ENCODE assay signal across 8 mouse cellular contexts in the genomic region with DNA sequence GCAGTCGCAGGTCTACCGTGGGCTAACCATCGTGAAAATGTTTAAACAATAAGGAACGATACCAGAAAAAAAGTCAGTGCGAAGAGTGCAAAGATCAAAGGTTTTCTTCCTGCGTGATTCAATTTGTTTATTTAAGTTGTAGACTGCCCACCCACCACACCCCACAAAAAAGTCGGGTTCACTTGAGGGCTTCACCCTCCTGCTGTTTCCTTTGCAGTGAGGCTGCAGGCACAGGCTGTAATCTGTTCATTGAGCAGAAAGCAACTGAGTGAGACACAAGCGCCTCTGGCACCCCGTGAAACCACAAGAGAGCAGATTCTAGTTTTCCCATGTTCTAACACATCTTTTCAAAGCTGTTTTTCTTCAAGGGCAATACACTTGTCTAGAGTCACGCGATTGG. TPM values are rescaled to one million over a fixed set of nuclear protein-coding genes. Genes with fewer than 3 reads are reported as not detected.
A peak's percentile ranks its signal among the peaks of the same experiment; 100 is the strongest.
DNase-seq lines count a peak whose midpoint lies in the region; ATAC-seq and TF ChIP-seq lines count a peak whose summit lies in the region.

No protein-coding gene starts in this region.

- no peaks in the 10 kb centered on the region for H3K9me3 ChIP-seq in heart, embryonic 12.5 days (replicated peaks)

- no peak for ATAC-seq in heart, embryonic 12.5 days (ENCODE audit: insufficient number of reproducible peaks, low FRiP score)
- no peak for ATAC-seq in granulocyte monocyte progenitor cell, adult 5-6 weeks (replicated peaks; ENCODE audit: poor library complexity, severe bottlenecking)

- no peak overlapping the region for H3K4me3 ChIP-seq in heart, embryonic 12.5 days
- H3K4me3 ChIP-seq in olfactory bulb, adult 2 months (ENCODE audit: insufficient read depth, low read depth, low read length): peak overlapping the region; percentile 7; the same call in 1 of the 2 replicates

- no peaks in the 10 kb centered on the region for H3K27me3 ChIP-seq in heart, embryonic 12.5 days (replicated peaks)

- H3K9ac ChIP-seq in heart, embryonic 12.5 days: no peak overlapping the region

- peak overlapping the region; percentile 10; the same call in 1 of the 2 replicates for H3K4me2 ChIP-seq in heart, embryonic 12.5 days

- intact Hi-C loops in heart, postnatal 10 days (cut with DNase I): no loop called here

- H3K27ac ChIP-seq in heart, embryonic 12.5 days (ENCODE audit: poor library complexity, severe bottlenecking): no peak overlapping the region
- H3K27ac ChIP-seq in olfactory bulb, adult 2 months (ENCODE audit: insufficient read depth, low read depth, low read length): no peak overlapping the region

- TF ChIP-seq POLR2A in olfactory bulb, adult 2 months (IDR thresholded peaks at IDR 0.05; ENCODE audit: insufficient read depth, low read depth, low read length): no peak

- WGBS in heart, embryonic 12.5 days: 32% methylated on average over 11 of the region's 11 CpGs
- 19% methylated on average over 11 of the region's 11 CpGs for WGBS in olfactory bulb, adult 2 months

- DNase-seq in heart, postnatal 10 days: no peak
- DNase-seq in CD4-positive, CD25-positive, alpha-beta regulatory T cell, adult 2 months (ENCODE audit: low read depth, low spot score): peak; percentile 75
- peak; percentile 82 for DNase-seq in induced T-regulatory cell, adult 2 months (ENCODE audit: low read depth)
- DNase-seq in urinary bladder, postnatal 25 days (ENCODE audit: low spot score): no peak
- DNase-seq in cerebellum, adult 8-10 months: no peak

- TF ChIP-seq CTCF in olfactory bulb, adult 2 months (IDR thresholded peaks at IDR 0.05; ENCODE audit: insufficient read depth, low read depth, low read length): no peak

- peaks cover 58% of the 10 kb centered on the region for H3K4me1 ChIP-seq in heart, embryonic 12.5 days (replicated peaks)
- peaks cover 19% of the 10 kb centered on the region for H3K4me1 ChIP-seq in olfactory bulb, adult 2 months (ENCODE audit: control insufficient read depth, insufficient read depth, low read length)

- H3K36me3 ChIP-seq in heart, embryonic 12.5 days: no peaks in the 10 kb centered on the region

RNA-seq across cellular contexts. Expression of a gene that starts 29.6 kb away (rescaled TPM):
- polyA plus RNA-seq in heart, embryonic 12.5 days (2016; fragmentation: Nextera tagmentation; extraction: Ambion mirVana): 61.6 and 65.6 TPM in 2 replicates
- 10 to 100 TPM; 50.2 to 66.9 TPM for total RNA-seq in heart, postnatal 10 days (2021)
- polyA plus RNA-seq in olfactory bulb, adult 2 months (2012; ENCODE audit: insufficient read depth, insufficient read length, low replicate concordance, missing spikeins): not detected in 2 replicates
- total RNA-seq in granulocyte monocyte progenitor cell, adult 5-6 weeks (2014; fragmentation: Nextera tagmentation): 0.97 and 3.5 TPM in 2 replicates
- total RNA-seq in granulocyte monocyte progenitor cell, adult 5-6 weeks (2017): 1.1 and 1.6 TPM in 2 replicates

Comparison
In these comparisons a context has a peak if more than half of its experiments do, and no peak if none do; other contexts are left out.
1. DNase-seq: peak in CD4-positive, CD25-positive, alpha-beta regulatory T cell, adult 2 months (single experiment) and induced T-regulatory cell, adult 2 months (single experiment); none in heart, postnatal 10 days (0 of 2), urinary bladder, postnatal 25 days (single experiment) and cerebellum, adult 8-10 months (single experiment).
2. RNA of a gene that starts 29.6 kb away (total RNA-seq): 50.2 to 66.9 TPM in heart, postnatal 10 days; 0.97 to 3.5 TPM in granulocyte monocyte progenitor cell, adult 5-6 weeks; every median in the first group is over 10 times any median in the second.